Mouse (Mus musculus) hindbrain, embryonic 11.5 days (tissue): Measurements from ENCODE around the gene Parn. TPM values are rescaled to one million over a fixed set of nuclear protein-coding genes. Genes with fewer than 3 reads are reported as not detected.
"Not testable (repeated sequence)": the region's sequence is repeated elsewhere in the genome, so short reads cannot be mapped to it uniquely, and the experiment has no call there.

Experiments used
- ATAC-seq: fragments of 200-750 bp; cut with Nextera tagmentation; 2 replicates; pipeline ENCODE4 v1.8.0; 2017; ENCODE audit warnings: mild to moderate bottlenecking, moderate TSS enrichment, moderate library complexity; ENCODE audit not compliant: low FRiP score
- DNase-seq: peaks from one replicate; pipeline ENCODE4 v3.0.0-alpha.2; 2015; ENCODE audit warnings: low spot score
- H3K27ac ChIP-seq: fragments of 300-500 bp; sonication (generic); 2 replicates; pipeline ENCODE4 v1.5.1; 2014; ENCODE audit warnings: mild to moderate bottlenecking, low read depth, low read length
- H3K27me3 ChIP-seq: fragments of 300-500 bp; sonication (generic); 2 replicates; pipeline ENCODE4 v1.6.1; 2014; ENCODE audit warnings: mild to moderate bottlenecking, low read length, moderate library complexity, mixed read lengths; ENCODE audit not compliant: control insufficient read depth, insufficient read depth
- H3K36me3 ChIP-seq: fragments of 300-500 bp; sonication (generic); 2 replicates; pipeline ENCODE4 v1.6.1; 2014; ENCODE audit warnings: mild to moderate bottlenecking, low read length, moderate library complexity, mixed read lengths; ENCODE audit not compliant: control insufficient read depth, insufficient read depth
- H3K4me1 ChIP-seq: fragments of 300-500 bp; sonication (generic); replicated peaks from 2 replicates; pipeline ENCODE4 v1.6.1; 2014; ENCODE audit warnings: low read length, mixed read lengths; ENCODE audit not compliant: control insufficient read depth, insufficient read depth
- H3K4me2 ChIP-seq: fragments of 300-500 bp; sonication (generic); replicated peaks from 2 replicates; pipeline ENCODE4 v1.6.1; 2014; ENCODE audit warnings: mild to moderate bottlenecking, low read depth, low read length
- H3K4me3 ChIP-seq: fragments of 300-500 bp; sonication (generic); 2 replicates; pipeline ENCODE4 v1.5.1; 2014; ENCODE audit warnings: low read depth, low read length
- H3K9ac ChIP-seq: fragments of 300-500 bp; sonication (generic); 2 replicates; pipeline ENCODE4 v1.6.1; 2014; ENCODE audit warnings: low read depth, low read length
- H3K9me3 ChIP-seq: fragments of 300-500 bp; sonication (generic); 2 replicates; pipeline ENCODE4 v1.6.1; 2016; ENCODE audit warnings: low read length; ENCODE audit not compliant: control insufficient read depth
- WGBS: fragments of 180-500 bp; shearing (Covaris S2); extraction: QIAGEN DNeasy Blood & Tissue Kit; methylation state at CpG from one replicate; pipeline ENCODE4 v1.1.7; 2014; 5-methylcytosine and 5-hydroxymethylcytosine counted together
- polyA plus RNA-seq: library from polyadenylated mRNA; unstranded; fragments of >200 nt; fragmentation: Nextera tagmentation; extraction: Ambion mirVana; gene quantifications from 2 replicates; pipeline ENCODE4 v1.2.1, GENCODE M21; 2014

The Parn gene
- polyA plus RNA-seq, 1 experiment from 2014 or later, result 40.4 TPM

GRCm38 (mm10) chr16:13645930-13646329, 22.0 kb downstream of the Parn start:
- WGBS, result 87% methylated on average over 4 of the region's 4 CpGs
- H3K27ac ChIP-seq, result no peak overlapping the region
- no peaks in the 10 kb centered on the region for H3K36me3 ChIP-seq

GRCm38 (mm10) chr16:13644474-13644873, 23.5 kb downstream of the Parn start:
- Histone ChIP-seq H3K27ac (no peak overlapping the region), H3K36me3 (no peaks in the 10 kb centered on the region), H3K4me2 (no peak overlapping the region), H3K9ac (no peak overlapping the region), H3K27me3 (no peaks in the 10 kb centered on the region), H3K9me3 (no peaks in the 10 kb centered on the region), H3K4me1 (no peaks in the 10 kb centered on the region), H3K4me3 (no peak overlapping the region)
- ATAC-seq (no peak), DNase-seq (no peak)
- 91% methylated on average over 3 of the region's 3 CpGs for WGBS

More at GRCm38 (mm10) chr16:13645930-13646329, 22.0 kb downstream of the Parn start:
- H3K4me3 ChIP-seq, result no peak overlapping the region
- H3K4me2 ChIP-seq, result no peak overlapping the region
- no peaks in the 10 kb centered on the region for H3K27me3 ChIP-seq
- no peak for DNase-seq
- ATAC-seq, result no peak
- H3K9ac ChIP-seq, result no peak overlapping the region
- no peaks in the 10 kb centered on the region for H3K9me3 ChIP-seq
- no peaks in the 10 kb centered on the region for H3K4me1 ChIP-seq

- no peak overlapping the region for H3K4me3 ChIP-seq
- H3K27ac ChIP-seq, result no peak overlapping the region
- no peak overlapping the region for H3K4me2 ChIP-seq
- no peak for ATAC-seq
- WGBS, result 74% methylated on average over 7 of the region's 7 CpGs
- DNase-seq, result peak; percentile 12
- no peaks in the 10 kb centered on the region for H3K27me3 ChIP-seq
- H3K36me3 ChIP-seq, result no peaks in the 10 kb centered on the region
- H3K9me3 ChIP-seq, result no peaks in the 10 kb centered on the region
- H3K9ac ChIP-seq, result no peak overlapping the region
- no peaks in the 10 kb centered on the region for H3K4me1 ChIP-seq
Observed at GRCm38 (mm10) chr16:13640064-13640463, 27.9 kb downstream of the Parn start.

GRCm38 (mm10) chr16:13639508-13639907, 28.5 kb downstream of the Parn start:
- no peaks in the 10 kb centered on the region for H3K4me1 ChIP-seq

GRCm38 (mm10) chr16:13638198-13638597, 29.8 kb downstream of the Parn start:
- H3K4me2 ChIP-seq, H3K36me3 ChIP-seq, DNase-seq, ATAC-seq, H3K4me1 ChIP-seq, H3K27me3 ChIP-seq, H3K4me3 ChIP-seq, H3K27ac ChIP-seq, H3K9me3 ChIP-seq, H3K9ac ChIP-seq: not testable (repeated sequence)
- WGBS, result 41% methylated on average over 2 of the region's 2 CpGs

More at GRCm38 (mm10) chr16:13639508-13639907, 28.5 kb downstream of the Parn start:
- DNase-seq, result no peak
- H3K36me3 ChIP-seq, result no peaks in the 10 kb centered on the region
- H3K4me3 ChIP-seq, result no peak overlapping the region
- H3K4me2 ChIP-seq, result no peak overlapping the region
- H3K27me3 ChIP-seq, result no peaks in the 10 kb centered on the region
- no peaks in the 10 kb centered on the region for H3K9me3 ChIP-seq
- ATAC-seq, result no peak
- H3K9ac ChIP-seq, result no peak overlapping the region
- no peak overlapping the region for H3K27ac ChIP-seq
- WGBS, result 90% methylated on average over 5 of the region's 5 CpGs

GRCm38 (mm10) chr16:13628345-13628744, 39.6 kb downstream of the Parn start:
- Histone ChIP-seq H3K4me1 (no peaks in the 10 kb centered on the region), H3K27ac (no peak overlapping the region), H3K9me3 (no peaks in the 10 kb centered on the region), H3K4me3 (no peak overlapping the region), H3K27me3 (no peaks in the 10 kb centered on the region), H3K4me2 (no peak overlapping the region), H3K9ac (no peak overlapping the region), H3K36me3 (no peaks in the 10 kb centered on the region)
- DNase-seq, result peak; percentile 31
- no peak for ATAC-seq
- 50% methylated on average over 5 of the region's 5 CpGs for WGBS

- no peak for DNase-seq
- Histone ChIP-seq H3K4me1 (no peaks in the 10 kb centered on the region), H3K27me3 (no peaks in the 10 kb centered on the region), H3K4me2 (no peak overlapping the region), H3K4me3 (no peak overlapping the region), H3K9ac (no peak overlapping the region), H3K36me3 (no peaks in the 10 kb centered on the region), H3K9me3 (no peaks in the 10 kb centered on the region), H3K27ac (no peak overlapping the region)
- WGBS, result 98% methylated on average over 3 of the region's 3 CpGs
- ATAC-seq, result no peak
Observed at GRCm38 (mm10) chr16:13621745-13622507, 46.0 kb downstream of the Parn start.

- 96% methylated on average over 3 of the region's 3 CpGs for WGBS
- ATAC-seq (no peak), DNase-seq (no peak)
- no peak overlapping the region for H3K4me3 ChIP-seq
- H3K27ac ChIP-seq, result no peak overlapping the region
- H3K9ac ChIP-seq, result no peak overlapping the region
- H3K9me3 ChIP-seq, result no peaks in the 10 kb centered on the region
- H3K27me3 ChIP-seq, result no peaks in the 10 kb centered on the region
- H3K4me1 ChIP-seq, result no peaks in the 10 kb centered on the region
- H3K36me3 ChIP-seq, result no peaks in the 10 kb centered on the region
- no peak overlapping the region for H3K4me2 ChIP-seq
Observed at GRCm38 (mm10) chr16:13620194-13620593, 47.8 kb downstream of the Parn start.

- Histone ChIP-seq H3K27ac (no peak overlapping the region), H3K4me3 (no peak overlapping the region), H3K9ac (no peak overlapping the region), H3K9me3 (no peaks in the 10 kb centered on the region), H3K4me1 (no peaks in the 10 kb centered on the region), H3K4me2 (no peak overlapping the region), H3K36me3 (no peaks in the 10 kb centered on the region), H3K27me3 (no peaks in the 10 kb centered on the region)
- ATAC-seq (no peak), DNase-seq (no peak)
- WGBS, result 83% methylated on average over 5 of the region's 5 CpGs
Observed at GRCm38 (mm10) chr16:13615276-13615675, 52.7 kb downstream of the Parn start.
